Mouse (Mus musculus): ENCODE data around the gene Gm10644. TPM values are rescaled to one million over a fixed set of nuclear protein-coding genes. Genes with fewer than 3 reads are reported as not detected.
"Not testable (repeated sequence)": the region's sequence is repeated elsewhere in the genome, so short reads cannot be mapped to it uniquely, and the experiment has no call there.

Gm10644 gene
- polyA plus RNA-seq, 1 experiment from 2014 or later = 1.1 TPM

GRCm38 (mm10) chr8:83996567-83997505 lies 41.8 kb upstream of the Gm10644 start:
- Histone ChIP-seq H3K4me1 (replicated peaks) (peaks cover 40% of the 10 kb centered on the region), H3K4me3 (peak overlapping the region; percentile 86), H3K27me3 (ENCODE audit: insufficient read depth, poor library complexity, severe bottlenecking) (peaks cover 42% of the 10 kb centered on the region), H3K36me3 (peaks cover 66% of the 10 kb centered on the region), H3K9me3 (no peaks in the 10 kb centered on the region), H3K27ac (peak overlapping the region; percentile 95)
- WGBS = under 1% methylated on average over 92 of the region's 103 CpGs
- peak; percentile 87 for DNase-seq (ENCODE audit: low spot score)

GRCm38 (mm10) chr8:83995973-83996372 lies 41.0 kb upstream of the Gm10644 start:
- no peak for DNase-seq (ENCODE audit: low spot score)

DNA sequence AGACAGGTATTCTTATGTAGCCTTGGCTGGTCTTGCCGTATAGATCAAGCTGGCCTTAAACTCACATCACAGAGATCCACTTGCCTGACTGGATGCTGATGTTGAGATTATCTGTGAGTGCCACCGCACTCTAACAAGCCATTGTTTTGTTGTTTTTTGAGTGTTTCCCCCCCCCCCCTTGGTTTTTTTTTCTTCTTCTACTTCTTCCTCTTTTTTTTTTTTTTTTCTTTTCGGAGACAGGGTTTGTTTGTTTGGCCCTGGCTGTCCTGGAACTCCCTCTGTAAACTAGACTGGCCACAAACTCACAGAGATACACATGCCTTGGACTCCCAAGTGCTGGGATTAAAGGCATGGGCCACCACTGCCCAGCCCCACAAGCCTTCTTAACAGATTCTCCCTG lies 39.0 kb upstream of the Gm10644 start:
- H3K27ac ChIP-seq = no peak overlapping the region
- peaks cover 14% of the 10 kb centered on the region for H3K27me3 ChIP-seq (ENCODE audit: insufficient read depth, poor library complexity, severe bottlenecking)
- H3K4me3 ChIP-seq = no peak overlapping the region
- H3K9me3 ChIP-seq = no peaks in the 10 kb centered on the region
- 89% methylated on average over 3 of the region's 3 CpGs for WGBS
- H3K36me3 ChIP-seq = peaks cover 66% of the 10 kb centered on the region
- H3K4me1 ChIP-seq (replicated peaks) = peaks cover 21% of the 10 kb centered on the region
- no peak for DNase-seq (ENCODE audit: low spot score)

More at GRCm38 (mm10) chr8:83995973-83996372, 41.0 kb upstream of the Gm10644 start:
- Histone ChIP-seq H3K9me3 (no peaks in the 10 kb centered on the region), H3K27me3 (ENCODE audit: insufficient read depth, poor library complexity, severe bottlenecking) (peaks cover 34% of the 10 kb centered on the region), H3K4me1 (replicated peaks) (peaks cover 32% of the 10 kb centered on the region), H3K4me3 (peak overlapping the region; percentile 86), H3K27ac (peak overlapping the region; percentile 95), H3K36me3 (peaks cover 66% of the 10 kb centered on the region)
- WGBS = 9% methylated on average over 12 of the region's 12 CpGs

GRCm38 (mm10) chr8:83992488-83992887 lies 37.5 kb upstream of the Gm10644 start:
- Histone ChIP-seq H3K9me3 (no peaks in the 10 kb centered on the region), H3K4me1 (replicated peaks) (peaks cover 13% of the 10 kb centered on the region), H3K36me3 (peaks cover 78% of the 10 kb centered on the region), H3K4me3 (no peak overlapping the region), H3K27ac (no peak overlapping the region), H3K27me3 (ENCODE audit: insufficient read depth, poor library complexity, severe bottlenecking) (peaks cover 12% of the 10 kb centered on the region; the same call in 1 of the 2 replicates)
- WGBS = 81% methylated on average over 2 of the region's 2 CpGs
- no peak for DNase-seq (ENCODE audit: low spot score)

DNA sequence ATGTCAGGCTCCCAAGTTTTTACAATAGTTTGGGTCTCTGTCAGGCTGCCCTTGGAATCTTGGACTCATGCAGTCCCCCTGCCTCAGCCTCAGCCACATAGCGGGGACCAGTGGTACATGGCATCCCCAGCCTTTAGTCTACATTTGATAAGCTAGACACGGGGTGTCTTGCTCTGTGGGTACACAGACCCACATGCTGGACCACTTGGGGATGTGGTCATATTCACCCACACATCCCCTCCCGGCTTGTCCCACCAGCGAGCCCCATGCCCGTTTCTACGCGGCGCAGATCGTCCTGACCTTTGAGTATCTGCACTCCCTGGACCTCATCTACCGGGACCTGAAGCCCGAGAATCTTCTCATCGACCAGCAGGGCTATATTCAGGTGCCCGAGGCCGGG lies 35.2 kb upstream of the Gm10644 start:
- H3K9me3 ChIP-seq = no peaks in the 10 kb centered on the region
- 96% methylated on average over 14 of the region's 14 CpGs for WGBS
- peaks cover 8% of the 10 kb centered on the region; the same call in 1 of the 2 replicates for H3K27me3 ChIP-seq (ENCODE audit: insufficient read depth, poor library complexity, severe bottlenecking)
- no peak overlapping the region for H3K27ac ChIP-seq
- no peak for DNase-seq (ENCODE audit: low spot score)
- H3K4me1 ChIP-seq (replicated peaks) = no peaks in the 10 kb centered on the region
- H3K36me3 ChIP-seq = peaks cover 98% of the 10 kb centered on the region
- no peak overlapping the region for H3K4me3 ChIP-seq

GRCm38 (mm10) chr8:83989243-83989642 lies 34.2 kb upstream of the Gm10644 start:
- Histone ChIP-seq H3K9me3 (no peaks in the 10 kb centered on the region), H3K27ac (no peak overlapping the region), H3K27me3 (ENCODE audit: insufficient read depth, poor library complexity, severe bottlenecking) (0 out of 2 replicates have a peak, but pooled peaks cover under 1% of the 10 kb centered on the region), H3K4me3 (no peak overlapping the region), H3K36me3 (peaks cover 98% of the 10 kb centered on the region), H3K4me1 (replicated peaks) (no peaks in the 10 kb centered on the region)
- WGBS = 89% methylated on average over 7 of the region's 7 CpGs
- no peak for DNase-seq (ENCODE audit: low spot score)

DNA sequence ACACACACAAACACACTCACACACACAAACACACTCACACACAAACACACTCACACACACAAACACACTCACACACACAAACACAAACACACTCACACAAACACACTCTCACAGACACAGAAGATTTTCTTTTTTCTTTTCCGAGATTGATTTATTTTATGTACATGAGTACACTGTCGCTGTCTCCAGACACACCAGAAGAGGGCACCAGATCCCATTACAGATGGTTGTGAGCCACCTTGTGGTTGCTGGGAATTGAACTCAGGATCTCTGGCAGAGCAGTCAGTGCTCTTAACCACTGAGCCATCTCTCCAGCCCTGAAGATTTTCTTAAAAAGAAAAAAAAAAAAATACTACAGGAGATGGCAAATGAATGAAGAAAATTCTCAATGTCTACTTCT lies 28.2 kb upstream of the Gm10644 start:
- H3K9me3 ChIP-seq; H3K27me3 ChIP-seq (ENCODE audit: insufficient read depth, poor library complexity, severe bottlenecking); H3K4me3 ChIP-seq; H3K27ac ChIP-seq; DNase-seq (ENCODE audit: low spot score); H3K4me1 ChIP-seq (replicated peaks): not testable (repeated sequence)
- H3K36me3 ChIP-seq = peaks cover 89% of the 10 kb centered on the region
- 96% methylated on average over 2 of the region's 2 CpGs for WGBS

DNA sequence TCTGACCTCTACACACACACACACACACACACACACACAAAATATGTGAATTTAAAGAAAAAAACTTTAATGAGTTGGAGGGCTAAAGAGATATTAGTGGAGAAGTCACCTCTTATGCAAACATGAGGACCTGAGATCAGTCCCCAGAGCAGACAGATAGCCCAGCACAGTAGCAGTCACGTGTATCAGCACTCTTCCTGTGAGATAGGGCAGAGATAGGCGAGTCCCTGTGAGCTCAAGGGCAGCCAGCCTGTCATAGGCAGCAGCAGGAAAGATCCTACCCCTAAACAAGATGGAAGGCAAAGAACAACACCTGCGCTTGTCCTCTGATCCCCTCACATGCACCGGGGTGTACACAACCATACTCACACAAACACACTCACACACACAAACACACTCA lies 27.4 kb upstream of the Gm10644 start:
- H3K4me3 ChIP-seq = no peak overlapping the region
- DNase-seq (ENCODE audit: low spot score) = no peak
- no peaks in the 10 kb centered on the region for H3K27me3 ChIP-seq (ENCODE audit: insufficient read depth, poor library complexity, severe bottlenecking)
- 91% methylated on average over 4 of the region's 4 CpGs for WGBS
- H3K9me3 ChIP-seq = no peaks in the 10 kb centered on the region
- no peak overlapping the region for H3K27ac ChIP-seq
- peaks cover 11% of the 10 kb centered on the region for H3K4me1 ChIP-seq (replicated peaks)
- H3K36me3 ChIP-seq = peaks cover 85% of the 10 kb centered on the region

GRCm38 (mm10) chr8:83981533-83981932 lies 26.5 kb upstream of the Gm10644 start:
- Histone ChIP-seq H3K4me3 (no peak overlapping the region), H3K27ac (no peak overlapping the region), H3K27me3 (ENCODE audit: insufficient read depth, poor library complexity, severe bottlenecking) (no peaks in the 10 kb centered on the region), H3K36me3 (peaks cover 76% of the 10 kb centered on the region), H3K9me3 (no peaks in the 10 kb centered on the region), H3K4me1 (replicated peaks) (peaks cover 15% of the 10 kb centered on the region)
- DNase-seq (ENCODE audit: low spot score) = no peak
- 96% methylated on average over 7 of the region's 7 CpGs for WGBS

GRCm38 (mm10) chr8:83980845-83981244 lies 25.8 kb upstream of the Gm10644 start:
- no peak for DNase-seq (ENCODE audit: low spot score)
- Histone ChIP-seq H3K36me3 (peaks cover 69% of the 10 kb centered on the region), H3K27ac (no peak overlapping the region), H3K9me3 (no peaks in the 10 kb centered on the region), H3K4me1 (replicated peaks) (peaks cover 15% of the 10 kb centered on the region), H3K27me3 (ENCODE audit: insufficient read depth, poor library complexity, severe bottlenecking) (no peaks in the 10 kb centered on the region), H3K4me3 (no peak overlapping the region)
- WGBS = 87% methylated on average over 8 of the region's 8 CpGs

DNA sequence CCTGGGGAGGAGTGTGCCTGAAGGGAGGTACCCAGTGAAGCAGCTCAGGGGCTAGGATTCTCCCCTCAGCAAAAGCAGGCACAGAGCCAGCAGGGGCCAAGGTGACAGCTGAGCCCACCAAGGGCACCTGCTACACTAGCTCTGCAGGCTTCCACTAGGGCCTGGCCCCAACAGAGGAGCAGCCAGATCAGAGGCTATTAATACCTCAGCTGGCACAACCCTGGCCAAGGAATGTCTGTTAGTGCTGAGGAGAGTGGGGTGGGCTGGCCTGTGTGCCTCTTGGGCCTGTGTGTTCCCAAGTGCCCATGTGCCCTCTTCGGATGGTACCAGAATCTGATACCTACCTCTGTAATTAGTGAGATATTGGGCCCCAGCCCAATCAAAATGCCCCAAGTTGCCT lies 25.2 kb upstream of the Gm10644 start:
- peaks cover 15% of the 10 kb centered on the region for H3K4me1 ChIP-seq (replicated peaks)
- WGBS = 93% methylated on average over 1 of the region's 1 CpGs
- DNase-seq (ENCODE audit: low spot score) = no peak
- no peaks in the 10 kb centered on the region for H3K9me3 ChIP-seq
- no peak overlapping the region for H3K4me3 ChIP-seq
- no peak overlapping the region for H3K27ac ChIP-seq
- no peaks in the 10 kb centered on the region for H3K27me3 ChIP-seq (ENCODE audit: insufficient read depth, poor library complexity, severe bottlenecking)
- peaks cover 64% of the 10 kb centered on the region for H3K36me3 ChIP-seq

GRCm38 (mm10) chr8:83978200-83978599 lies 23.2 kb upstream of the Gm10644 start:
- H3K36me3 ChIP-seq = peaks cover 49% of the 10 kb centered on the region
- no peaks in the 10 kb centered on the region for H3K27me3 ChIP-seq (ENCODE audit: insufficient read depth, poor library complexity, severe bottlenecking)
- DNase-seq (ENCODE audit: low spot score) = no peak
- peaks cover 32% of the 10 kb centered on the region for H3K4me1 ChIP-seq (replicated peaks)
- no peaks in the 10 kb centered on the region for H3K9me3 ChIP-seq
- H3K4me3 ChIP-seq = no peak overlapping the region
- WGBS = 77% methylated on average over 9 of the region's 9 CpGs
- H3K27ac ChIP-seq = no peak overlapping the region

DNA sequence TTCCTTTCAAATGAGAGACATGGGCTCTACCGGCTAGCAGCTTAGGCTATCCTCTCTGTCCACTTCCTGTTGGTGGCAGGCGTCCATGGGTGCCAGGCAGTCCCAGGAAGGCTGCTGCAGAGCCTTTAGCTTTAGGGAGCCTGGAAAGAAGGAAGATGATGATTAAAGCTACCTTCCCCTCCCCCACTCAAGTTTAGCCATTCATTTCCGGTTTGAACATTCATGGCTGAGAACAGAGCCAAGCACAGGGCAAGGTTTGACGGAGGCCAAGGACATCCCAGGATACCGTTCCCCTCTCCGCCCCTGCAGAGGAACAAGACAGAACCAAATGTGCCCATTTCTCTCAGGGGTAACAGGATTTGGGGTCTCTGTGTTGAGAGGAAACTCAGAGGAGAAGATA lies 22.6 kb upstream of the Gm10644 start:
- no peak overlapping the region for H3K4me3 ChIP-seq
- 72% methylated on average over 6 of the region's 6 CpGs for WGBS
- DNase-seq (ENCODE audit: low spot score) = no peak
- H3K4me1 ChIP-seq (replicated peaks) = peaks cover 33% of the 10 kb centered on the region
- H3K36me3 ChIP-seq = peaks cover 43% of the 10 kb centered on the region
- no peaks in the 10 kb centered on the region for H3K9me3 ChIP-seq
- H3K27ac ChIP-seq = 0 out of 2 replicates have a peak overlapping the region, but pooled peaks have one; percentile 23
- H3K27me3 ChIP-seq (ENCODE audit: insufficient read depth, poor library complexity, severe bottlenecking) = no peaks in the 10 kb centered on the region

Data from hindbrain, embryonic 10.5 days (tissue).